Mouse (Mus musculus) frontal cortex, adult (tissue): ENCODE results near the gene Ncapd2.

ENCODE experiments used
- ATAC-seq: cut with Nextera tagmentation; 2 replicates; pipeline ENCODE4 v1.9.2; 2017; ENCODE audit warnings: mild to moderate bottlenecking, moderate library complexity, mixed read lengths; ENCODE audit not compliant: low TSS enrichment

Gene Ncapd2

DNA sequence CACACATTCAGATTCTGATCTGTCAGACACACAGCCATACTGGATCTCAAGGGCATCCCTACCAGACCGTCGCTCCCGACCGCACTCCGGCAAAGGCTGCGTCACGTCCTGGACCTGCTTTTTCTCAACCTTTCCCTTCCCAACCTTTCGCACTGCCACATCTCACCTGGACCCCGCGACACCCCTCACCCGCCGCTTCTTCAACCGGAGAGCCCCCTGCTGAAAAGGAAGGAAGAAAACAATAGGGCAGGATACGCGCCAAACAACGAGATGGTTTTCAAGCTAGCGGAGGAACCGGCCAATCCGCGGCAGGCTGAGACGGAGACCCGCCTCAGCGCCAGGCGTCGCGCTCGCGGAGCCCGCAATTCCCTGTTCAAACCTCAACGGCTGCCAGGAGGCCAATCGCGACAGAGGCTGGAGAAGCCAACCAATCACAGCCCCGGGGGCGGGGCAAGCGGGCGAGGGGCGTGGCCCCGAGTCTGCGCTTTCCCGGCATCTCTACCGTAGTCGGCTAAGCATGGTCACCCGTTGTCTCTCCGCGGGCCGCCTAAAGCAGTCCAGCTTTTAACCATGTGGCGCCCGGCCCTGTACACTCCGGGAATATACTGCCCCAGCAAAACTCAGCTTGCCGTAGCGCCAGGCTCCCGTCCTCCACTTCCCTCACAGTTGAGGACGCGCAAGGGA, at the start of gene Ncapd2, which contains the start of gene Mrpl51:
TSS of gene Ncapd2 (minus strand) at position 370 of the 684 bp plus-strand sequence.
TSS of gene Mrpl51 (plus strand) at position 470 of the 684 bp plus-strand sequence.
- peak; percentile 96 for ATAC-seq

DNA sequence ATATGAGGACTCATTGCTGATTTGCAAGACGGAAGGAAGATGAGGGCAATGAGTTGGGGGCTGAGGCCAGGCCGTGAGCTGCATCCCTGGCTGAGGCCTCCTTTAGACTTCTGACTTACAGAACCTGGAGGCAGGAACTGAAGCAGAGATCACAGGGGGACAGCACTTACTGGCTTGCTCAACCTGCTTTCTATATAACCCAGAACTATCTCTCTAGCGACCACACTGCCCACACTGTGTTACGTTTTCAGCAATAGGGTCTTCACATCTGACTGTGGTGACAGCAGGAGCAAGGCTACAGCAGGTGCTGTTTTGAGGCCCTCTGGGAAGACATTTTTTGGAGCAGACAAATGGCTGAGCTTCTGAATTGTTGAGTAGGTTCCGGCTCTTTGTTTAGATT, 49.1 kb upstream of the Ncapd2 start:
- no peak for ATAC-seq

DNA sequence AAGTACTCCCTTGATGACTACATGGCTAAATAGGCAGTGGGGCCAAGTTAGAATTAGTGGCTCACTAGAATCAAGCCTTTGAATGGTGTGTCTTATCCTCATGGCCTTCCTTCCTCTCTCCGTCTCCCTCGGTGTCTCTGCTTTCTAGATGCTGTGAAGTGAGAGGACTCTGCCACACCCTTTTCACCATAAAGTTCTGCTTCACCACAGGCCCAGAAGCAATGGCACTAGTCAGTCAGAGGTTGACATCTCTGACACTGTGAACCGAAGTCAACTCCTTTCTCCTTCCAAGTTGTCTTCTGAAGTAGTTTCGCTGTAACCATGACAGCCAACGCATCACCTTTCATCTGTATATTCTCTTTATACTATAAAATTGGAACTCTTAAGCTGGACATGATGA, 48.0 kb upstream of the Ncapd2 start:
- ATAC-seq = no peak

DNA sequence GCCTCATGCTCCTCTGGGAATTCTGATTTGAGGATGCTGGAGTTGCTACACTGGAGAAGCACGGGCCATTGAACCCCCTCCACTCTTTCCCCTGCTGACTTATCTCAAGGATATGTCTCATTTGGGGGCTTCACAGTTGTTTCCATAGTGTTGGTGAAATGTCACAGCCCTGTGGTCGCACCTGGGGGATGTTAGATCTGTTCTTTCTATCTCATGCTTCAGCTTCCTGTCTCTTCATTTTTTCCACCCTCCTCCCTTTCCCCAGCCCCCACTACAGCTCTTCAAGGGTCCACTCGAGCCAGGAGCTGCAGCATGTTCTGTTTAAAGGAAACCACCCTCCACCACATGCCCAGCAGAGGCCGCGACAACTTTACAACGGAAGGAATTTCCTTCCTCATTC, 46.9 kb upstream of the Ncapd2 start:
- ATAC-seq = no peak

DNA sequence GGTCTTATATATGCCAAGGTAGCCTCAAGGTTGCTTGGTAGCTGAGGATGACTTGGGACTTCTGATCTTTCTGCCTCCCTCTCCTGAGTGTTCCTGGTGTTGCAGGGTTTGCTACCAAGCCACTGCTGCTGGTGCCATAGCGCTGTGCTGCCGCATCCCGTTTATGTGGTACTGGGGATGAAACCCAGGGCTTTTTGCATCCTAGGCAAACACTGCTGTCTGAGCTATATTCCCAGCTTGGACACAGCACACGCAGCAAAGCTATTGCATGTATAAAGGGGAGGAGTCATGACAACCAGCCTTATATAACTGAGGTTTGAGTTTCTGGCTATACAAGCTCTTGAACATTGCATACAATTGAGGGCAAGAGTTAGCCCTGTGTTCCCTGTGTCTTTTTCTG, 45.9 kb upstream of the Ncapd2 start:
- peak; percentile 85 for ATAC-seq

DNA sequence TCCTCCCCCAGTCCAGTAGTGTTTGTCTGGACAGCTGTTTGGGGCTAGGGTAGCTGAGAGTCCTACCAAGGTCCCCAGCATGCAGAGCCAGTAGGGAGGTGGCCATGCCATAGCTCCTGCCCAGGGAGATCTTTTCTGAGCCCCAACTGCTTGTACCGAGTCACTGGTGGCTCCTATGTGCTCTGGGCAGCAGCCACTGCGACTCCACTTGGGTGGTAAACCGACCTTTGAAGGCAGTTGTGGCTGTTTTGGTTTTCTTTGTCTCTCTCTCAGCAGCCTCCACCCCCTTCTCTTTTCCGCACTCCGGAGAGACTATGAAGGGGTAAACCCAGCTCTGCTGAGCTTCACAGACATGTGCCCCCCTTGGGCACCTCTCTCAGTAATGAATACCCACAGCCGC, 45.3 kb upstream of the Ncapd2 start, which contains the start of gene Cd27:
TSS of gene Cd27 (minus strand) at position 229 of the 400 bp plus-strand sequence.
- ATAC-seq = no peak

DNA sequence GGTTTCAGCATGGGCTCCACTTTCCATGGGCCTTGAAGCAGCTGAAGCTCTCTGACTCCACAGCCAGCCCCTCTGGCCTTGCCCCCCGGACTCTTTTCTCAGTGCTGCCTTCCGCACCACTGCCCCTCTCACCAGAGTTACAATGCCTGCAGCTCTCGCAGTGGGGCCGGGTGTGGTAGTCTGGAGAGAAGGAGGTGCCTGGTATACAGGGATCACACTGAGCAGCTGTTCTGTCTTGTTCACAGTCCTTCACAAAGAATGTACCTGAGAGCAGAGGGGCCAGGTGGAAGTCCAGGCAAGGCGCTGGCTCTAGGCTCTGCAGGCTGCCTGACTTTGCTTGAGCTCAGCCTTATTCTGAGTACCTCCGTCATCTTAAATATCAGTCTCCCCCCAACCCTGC, 44.8 kb upstream of the Ncapd2 start:
- ATAC-seq = no peak

DNA sequence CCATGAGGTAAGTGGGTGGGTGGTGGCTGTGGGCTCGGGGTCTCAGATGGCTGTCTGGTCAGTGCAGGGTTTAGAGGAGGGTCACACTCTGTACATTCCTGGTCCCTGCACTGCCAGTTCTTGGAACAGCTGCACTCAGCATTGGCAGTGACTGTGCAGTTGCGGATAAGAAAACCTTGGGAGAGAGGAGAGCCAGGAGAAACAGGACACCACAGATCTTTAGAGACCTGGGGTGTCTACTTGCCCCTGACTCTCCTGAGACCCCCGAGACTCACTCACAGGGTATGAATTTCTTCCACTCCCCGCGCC, 43.0 kb upstream of the Ncapd2 start:
- no peak for ATAC-seq

DNA sequence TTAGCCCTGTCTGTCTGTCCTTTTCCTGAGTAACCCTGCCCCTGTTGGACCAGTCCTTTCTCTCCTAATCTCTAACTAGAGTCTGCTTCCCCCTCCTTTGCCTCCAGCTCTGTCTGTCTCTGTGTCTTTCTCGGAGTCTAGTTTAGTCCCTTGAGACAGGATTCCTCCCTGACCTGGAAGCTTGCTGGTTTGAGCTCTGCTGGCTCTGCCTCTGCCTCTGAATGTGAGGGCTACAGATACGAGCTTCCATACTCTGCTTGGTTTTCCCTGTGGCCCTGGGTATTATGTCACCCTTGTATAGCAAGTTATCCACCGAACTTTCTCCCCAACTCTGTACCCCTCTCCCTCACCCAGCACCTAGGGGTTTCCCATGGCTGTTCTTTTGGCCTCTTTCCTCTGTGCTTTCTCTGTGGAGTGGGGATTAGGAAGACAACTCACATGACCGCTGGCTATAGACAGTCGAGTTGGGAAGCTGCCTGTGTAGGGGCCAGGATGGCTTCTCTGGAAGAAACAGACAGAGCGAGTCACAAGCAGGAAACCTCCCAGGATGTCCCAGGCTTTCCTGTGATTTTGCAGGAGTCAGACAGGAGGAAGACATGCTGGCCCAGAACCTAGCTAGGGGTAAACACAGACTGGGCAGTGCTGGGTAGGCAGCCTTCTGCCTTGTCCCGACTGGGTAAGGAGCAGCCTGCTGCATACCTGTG, 42.5 kb upstream of the Ncapd2 start:
- no peak for ATAC-seq

DNA sequence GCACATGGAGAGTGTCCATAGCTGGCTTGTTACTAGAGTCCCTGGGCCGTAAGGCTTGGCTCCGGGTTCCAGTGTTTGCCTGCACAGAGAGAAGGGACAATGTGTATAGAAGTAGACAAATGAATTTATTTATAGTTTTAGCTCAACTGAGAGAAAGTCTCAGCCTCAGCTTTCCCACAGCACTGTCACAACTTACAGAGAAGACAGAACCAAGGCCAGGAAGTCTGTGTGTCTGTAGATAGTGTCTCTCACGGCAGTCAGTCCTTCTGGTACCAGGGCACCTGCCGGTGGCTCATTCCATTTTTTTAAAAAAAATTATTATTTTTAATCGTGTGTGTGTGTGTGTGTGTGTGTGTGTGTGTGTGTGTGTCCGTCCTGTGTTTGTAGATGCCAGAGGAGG, 41.0 kb upstream of the Ncapd2 start:
- no peak for ATAC-seq

DNA sequence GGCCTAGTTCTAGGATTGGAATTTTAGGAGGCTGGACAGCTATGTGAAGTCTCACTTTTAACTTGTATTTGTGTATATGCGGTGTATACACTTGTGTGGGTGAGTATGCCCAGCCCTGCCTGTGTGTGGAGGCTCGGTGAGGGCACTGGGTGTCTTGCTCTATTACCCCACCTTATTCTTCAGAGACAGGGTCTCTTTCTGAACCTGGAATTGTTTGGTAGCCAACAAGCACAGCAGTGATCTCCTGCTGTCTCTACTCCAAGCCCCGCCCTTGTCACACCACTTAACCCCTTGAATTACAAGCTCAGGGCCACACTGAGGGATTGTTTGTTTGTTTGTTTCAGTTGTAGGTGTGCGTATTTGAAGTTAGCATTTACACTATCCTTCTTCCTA, 40.5 kb upstream of the Ncapd2 start:
- ATAC-seq = no peak

DNA sequence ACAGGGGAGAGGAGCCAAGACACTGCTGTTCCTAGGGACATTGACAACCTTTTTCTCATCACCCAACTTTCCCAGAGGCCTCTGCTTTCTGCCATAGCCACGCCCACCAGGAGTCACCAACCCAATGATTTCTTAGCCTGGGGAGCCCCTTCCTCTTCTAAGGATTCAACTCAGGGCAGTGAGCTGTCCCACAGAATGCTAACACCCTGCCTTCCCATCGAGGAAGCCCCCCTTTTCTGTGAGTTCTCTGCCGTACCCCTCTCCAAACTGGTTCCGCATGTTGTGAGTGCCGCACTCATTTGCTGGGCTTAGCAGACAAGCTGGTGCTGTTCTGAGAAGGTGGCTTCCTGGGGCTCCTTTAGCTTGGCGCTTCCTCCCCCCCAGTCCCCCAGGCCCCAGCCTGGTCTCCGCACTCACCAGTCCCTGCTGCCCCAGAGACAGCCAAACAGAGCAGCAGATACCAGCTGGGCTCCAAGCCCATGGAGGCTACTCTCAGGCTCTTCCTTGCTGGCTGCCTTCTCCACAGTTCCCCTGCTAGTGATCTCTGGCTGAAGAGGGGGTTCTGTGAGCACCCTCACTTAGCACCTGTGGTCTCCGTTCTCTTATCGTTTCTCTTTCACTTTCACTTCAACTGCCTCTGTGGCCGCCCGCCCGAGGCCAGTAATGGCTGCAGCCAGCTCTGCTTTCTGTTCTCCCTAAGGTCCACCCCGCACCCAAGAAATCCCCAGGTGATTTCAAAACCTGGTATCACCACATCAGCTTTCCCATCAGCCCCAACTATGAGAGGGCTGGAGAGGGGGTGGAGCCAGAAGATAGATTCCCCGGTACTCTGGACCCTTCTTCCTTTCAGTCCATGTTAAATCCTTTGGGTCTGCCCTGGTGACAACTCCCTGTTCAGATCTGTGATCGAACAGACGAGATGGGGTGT, 39.9 kb upstream of the Ncapd2 start, which contains the start of gene Tapbpl:
TSS of gene Tapbpl (minus strand) at position 744 of the 928 bp plus-strand sequence.
- ATAC-seq = peak; percentile 61

DNA sequence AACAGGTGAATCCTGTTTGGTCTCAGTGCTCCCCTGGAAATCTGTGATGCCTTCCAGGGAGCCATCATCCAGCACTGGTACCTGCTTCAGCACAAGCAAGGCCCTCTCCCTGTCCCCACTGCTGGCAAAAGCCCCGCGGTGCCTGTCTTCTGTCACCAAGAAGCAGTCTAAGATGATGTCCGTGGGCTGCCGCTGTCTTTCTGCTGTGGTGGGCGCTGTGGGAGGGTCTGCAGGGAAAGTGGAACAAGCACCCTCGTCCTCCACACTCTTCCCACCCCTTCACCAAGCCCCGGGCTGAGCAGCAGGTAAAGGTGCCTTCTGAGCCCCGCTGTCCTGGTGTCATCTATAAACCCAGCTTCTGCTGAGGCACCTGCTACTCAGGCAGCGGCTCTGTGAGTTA, 39.1 kb upstream of the Ncapd2 start:
- ATAC-seq = no peak

DNA sequence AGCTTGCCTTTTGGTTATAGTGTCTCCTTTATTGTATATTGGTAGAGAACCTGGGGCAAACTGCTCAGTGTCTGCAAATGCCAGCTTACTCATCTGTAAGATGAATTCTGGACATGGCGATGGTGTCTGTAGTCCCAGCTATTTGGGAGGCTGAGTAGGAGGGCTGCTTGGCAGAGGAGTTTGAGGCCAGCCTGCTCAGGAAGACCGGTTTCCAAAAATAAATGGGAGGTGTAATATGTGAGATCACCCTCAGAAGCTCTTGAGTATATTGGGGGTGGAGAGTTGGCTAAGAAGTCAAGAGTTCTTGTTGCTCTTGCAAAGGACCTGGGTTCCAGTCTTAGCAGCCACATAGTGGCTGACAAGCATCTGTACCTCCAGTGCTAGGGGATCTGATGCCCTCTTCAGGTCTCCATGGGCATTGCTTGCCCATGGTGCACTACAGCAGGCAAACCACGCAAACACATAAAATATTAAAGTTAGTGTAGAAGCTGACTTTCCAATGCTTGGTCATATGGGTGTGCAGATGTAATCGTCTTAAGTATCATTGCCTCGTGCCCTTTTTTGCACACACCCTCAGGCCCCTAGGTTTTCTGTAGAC, 34.1 kb upstream of the Ncapd2 start:
- peak; percentile 75 for ATAC-seq

DNA sequence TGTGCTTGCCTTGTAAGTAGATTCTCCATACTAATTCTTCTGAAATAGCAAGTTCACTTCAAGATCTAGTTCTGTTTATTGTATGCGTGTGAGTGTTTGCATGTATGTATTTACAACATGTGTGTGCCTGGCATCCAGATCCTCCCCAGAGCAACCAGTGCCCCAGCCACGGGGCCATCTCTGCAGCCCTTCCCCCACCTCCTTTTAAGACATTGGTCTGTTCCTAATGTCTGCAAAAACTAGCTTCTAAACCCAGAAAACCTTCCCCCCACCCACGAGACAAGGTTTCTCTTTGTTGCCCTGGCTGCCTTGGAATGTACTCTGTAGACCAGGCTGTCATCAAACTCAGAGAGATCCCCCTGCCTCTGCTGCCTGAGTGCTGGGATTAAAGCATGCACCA, 31.1 kb upstream of the Ncapd2 start:
- ATAC-seq = no peak

DNA sequence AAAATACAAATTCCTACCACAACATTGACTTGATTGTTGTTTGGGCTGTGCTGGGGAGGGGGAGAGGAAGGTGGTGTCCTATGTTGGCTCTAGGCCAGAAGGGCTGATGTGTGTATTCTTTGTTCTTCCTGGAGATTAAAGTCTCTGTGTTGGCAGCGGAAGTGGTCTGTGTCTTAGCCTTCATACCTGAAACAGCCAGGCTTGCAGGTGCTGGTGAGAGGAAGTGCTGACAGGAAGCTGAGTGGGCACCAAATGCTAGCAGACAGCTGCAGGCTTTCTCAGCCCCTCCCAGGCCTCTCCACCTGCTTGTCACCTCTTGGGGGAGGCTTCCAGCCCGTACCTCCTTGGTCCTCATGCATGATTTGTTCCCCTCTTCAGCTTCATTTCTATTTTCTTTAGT, 30.6 kb upstream of the Ncapd2 start:
- ATAC-seq = no peak

DNA sequence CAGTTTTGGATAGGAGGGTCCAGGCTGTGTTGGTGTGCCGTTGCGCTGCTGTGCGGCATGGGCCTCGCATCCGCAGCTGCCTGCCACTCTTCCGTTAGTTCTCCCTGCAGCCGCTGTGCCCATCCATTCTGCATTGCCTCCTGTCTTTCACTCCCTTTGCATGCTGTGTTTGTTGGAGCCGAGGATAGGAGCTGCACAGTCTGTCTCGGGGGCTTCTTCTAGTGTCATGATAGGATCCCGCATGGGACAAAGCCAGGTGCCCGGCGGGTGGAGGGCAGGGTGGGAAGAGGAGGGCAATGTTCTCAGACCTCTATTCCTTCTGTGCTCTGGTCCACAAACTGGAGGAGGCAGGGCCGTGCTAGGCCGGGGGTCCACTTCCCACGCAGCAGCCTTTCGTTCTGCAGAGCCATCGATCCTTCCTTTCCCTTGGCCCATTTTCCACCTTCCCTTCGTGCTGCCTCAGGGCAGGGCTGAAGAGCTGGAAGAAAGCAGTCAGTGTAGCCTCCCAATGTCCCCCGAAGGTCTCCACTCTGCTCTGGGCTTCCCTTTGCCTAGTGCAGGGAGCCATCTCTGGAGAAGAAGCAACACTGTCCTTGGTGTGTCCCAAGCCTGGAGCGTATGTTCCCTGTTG, 29.7 kb upstream of the Ncapd2 start:
- no peak for ATAC-seq

DNA sequence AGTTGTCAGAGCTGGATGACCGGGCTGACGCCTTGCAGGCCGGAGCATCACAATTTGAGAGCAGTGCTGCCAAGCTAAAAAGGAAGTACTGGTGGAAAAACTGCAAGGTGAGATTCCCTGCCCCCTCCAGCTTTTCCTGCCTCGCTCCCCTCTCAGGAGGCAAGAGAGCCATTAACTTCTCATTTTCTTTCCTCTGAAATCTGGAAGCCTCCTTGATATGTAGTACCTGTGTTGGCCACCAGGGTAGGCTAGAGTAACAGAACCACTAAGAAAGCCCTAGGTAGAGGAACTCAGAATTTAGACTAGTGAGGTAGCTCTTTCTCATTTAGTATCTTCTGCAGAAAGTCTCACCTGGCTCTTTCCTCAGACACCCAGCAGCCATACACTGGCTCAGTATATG, 27.5 kb upstream of the Ncapd2 start:
- ATAC-seq = no peak

DNA sequence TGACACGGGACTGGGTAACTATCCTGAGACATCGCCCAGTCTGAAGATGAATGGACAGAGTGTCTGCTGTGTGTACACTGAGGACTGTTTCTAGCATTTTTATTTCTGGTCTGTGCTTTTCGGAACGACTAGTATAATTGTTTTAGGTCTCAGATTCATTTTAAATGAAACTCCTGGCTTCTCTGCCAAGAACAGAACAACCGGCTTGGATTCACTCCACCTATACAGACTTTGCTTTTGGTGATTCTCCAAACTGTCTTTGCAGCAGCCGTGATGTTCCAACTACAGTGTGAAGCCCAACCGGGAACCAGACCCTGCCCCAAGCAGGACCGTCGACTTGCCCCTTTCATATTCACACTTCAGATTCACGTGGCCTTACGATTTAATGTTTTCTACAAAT, 26.4 kb upstream of the Ncapd2 start:
- no peak for ATAC-seq

DNA sequence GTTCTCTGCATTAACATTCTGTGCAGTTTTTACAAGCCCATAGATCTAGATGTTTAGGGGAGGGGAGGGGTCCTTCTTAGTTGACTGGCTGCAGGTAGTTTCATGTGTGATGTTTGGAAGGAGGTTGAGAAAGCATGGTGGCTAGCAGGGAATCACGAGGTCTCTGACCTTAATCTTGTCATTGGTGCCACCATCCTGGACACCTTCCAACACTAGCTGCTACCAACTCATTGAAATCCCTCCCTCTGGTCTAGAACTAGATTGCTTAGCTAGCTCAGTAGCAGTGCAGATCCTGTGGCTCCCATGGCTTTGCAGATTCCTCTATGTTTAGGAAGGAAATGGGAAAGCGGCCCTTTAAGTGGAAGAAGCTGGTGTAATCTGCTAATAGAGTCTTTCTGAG, 25.4 kb upstream of the Ncapd2 start:
- no peak for ATAC-seq

DNA sequence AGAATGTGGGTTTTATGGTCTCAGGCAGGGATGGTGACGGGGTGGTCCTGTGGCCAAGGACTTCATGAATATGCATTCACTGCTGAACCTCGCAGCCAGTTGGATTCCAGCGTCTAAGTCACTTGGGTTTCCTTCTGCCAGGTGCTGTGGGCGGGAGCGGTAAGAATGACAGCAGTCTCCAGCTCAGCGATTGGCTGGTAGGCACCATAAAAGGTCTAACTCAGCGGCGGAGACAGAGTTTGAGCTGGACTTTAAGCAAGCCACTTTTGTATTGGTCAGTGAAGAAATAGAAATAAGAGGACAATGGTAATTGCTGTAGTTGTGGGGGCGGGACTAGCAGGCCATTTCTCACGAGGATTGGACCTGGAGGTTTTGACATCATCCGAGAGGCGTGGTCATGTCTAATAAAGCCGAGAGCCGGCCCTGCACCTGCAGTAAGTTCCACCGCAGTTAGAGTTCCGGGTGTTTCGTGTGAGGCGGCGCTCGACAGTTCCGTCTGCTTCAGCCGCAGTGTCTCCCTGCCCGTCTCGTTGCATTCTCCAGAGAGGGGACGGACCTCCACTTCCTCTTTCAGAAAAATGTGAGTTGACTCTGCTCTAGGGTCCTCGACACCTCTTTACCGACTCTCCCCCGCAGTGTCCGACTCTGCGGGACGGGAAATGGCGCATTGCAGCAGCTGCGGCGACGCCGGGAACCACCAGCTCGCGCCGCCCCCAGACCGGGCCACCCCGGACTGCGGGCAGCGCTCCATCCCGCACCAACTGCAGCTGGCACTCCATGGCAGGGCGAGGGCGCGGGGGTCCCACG, 23.9 kb upstream of the Ncapd2 start, which contains the start of gene Vamp1:
TSS of gene Vamp1 (plus strand) at position 404 of the 807 bp plus-strand sequence.
- ATAC-seq = peak; percentile 89
